Mouse (Mus musculus): Measurements from ENCODE around the gene Btaf1.
"Not testable (repeated sequence)": the region's sequence is repeated elsewhere in the genome, so short reads cannot be mapped to it uniquely, and the experiment has no call there.

The Btaf1 gene

DNA sequence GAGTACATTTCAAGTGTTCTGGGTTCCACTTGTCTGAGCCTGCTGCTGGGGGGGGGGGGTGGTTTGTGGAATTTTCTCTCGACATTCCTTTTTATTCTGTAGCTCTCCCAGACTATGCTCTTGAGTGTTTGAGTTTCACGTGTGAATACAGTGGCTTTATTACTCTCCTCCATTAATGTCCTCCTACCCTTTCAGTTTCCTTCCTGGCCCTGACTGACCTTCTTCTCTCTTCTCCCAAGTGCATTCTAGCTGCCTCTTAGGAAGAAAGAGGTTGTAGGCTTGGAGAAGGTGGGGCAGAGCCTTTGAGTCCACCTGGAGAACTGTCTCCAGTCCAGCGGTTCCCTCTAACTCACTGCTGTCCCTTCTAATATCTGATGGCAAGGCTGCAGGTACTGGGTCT is 2.9 kb upstream of the Btaf1 start:
- DNase-seq, result no peak

DNA sequence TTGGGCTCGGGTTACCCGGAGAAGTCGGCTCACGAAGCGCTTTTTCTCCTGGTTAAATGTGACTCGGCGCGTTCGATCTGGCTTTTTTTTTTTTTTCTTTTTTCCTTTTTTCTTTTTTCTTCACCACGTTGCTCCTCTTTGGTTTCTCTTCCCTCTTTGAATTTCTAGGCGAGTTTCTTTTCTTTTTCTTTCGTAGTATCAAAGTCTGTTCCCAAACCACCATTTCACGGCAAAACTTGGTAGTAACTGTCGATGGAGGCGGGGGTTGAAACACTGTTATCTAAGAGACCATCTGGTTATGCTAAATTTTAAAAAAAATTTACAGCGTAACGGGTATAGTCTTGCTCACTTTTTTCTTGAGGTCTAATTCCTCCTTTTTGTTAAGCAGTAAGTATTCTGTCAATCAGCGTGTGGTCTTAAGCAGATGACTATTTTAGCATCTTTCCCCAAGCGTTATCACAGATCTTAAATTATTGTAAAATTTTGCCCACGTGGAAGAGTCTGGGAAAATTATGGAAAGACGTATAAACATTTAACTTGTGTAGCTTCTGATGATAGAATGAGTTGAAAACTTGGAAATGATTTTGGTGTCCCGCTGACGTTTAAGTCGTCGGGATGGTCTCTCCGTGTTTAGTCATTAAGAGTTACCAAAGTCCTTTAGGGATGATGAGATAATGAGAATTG is 816 bp downstream of the Btaf1 start:
- DNase-seq, result no peak

DNA sequence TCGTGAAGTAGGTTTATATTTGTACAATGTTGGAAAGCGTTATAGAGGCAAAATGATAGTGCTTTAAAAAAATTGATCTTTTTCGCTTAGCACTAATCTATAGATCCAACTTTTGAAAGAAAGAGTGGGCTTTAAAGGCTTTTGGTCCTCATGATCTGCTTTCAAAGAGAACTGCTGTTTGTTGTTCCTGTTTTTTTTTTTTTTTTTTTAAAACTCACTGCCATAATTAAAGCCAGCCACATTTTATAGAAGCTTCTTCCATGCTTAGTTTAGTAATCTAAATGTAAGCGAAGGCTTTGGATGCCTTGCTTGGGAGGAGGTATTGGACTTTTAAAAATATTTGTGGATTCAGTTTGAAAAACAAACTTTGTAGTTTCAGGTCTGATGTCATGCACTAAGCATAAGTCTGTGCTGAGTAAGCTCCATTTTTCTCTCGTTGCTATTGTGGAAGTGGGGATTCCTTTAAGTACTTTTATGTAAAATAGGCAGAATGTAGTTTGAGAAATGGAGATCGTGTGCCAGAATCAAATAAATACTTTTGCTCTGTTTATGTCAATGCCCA is 2.0 kb downstream of the Btaf1 start:
- no peak for DNase-seq

DNA sequence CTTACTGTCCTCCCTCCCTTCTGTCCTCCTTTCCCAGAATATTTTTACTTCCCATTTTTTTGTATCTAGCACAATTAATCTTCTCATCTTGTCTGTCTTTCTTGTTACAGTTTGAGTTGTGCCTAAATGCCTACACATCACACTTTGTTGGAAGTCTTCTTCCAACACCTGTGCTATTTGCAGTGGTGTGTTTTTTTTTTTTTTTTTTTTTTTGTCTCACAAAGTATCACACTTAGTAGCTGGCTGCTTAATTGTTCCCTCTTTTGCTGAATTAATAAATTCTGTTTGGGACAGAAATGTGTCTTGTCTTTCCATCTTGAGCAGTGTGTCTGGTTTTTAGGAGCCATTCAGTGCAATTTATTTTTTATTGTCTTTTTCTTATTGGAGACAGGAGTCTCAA is 3.9 kb downstream of the Btaf1 start:
- no peak for DNase-seq

DNA sequence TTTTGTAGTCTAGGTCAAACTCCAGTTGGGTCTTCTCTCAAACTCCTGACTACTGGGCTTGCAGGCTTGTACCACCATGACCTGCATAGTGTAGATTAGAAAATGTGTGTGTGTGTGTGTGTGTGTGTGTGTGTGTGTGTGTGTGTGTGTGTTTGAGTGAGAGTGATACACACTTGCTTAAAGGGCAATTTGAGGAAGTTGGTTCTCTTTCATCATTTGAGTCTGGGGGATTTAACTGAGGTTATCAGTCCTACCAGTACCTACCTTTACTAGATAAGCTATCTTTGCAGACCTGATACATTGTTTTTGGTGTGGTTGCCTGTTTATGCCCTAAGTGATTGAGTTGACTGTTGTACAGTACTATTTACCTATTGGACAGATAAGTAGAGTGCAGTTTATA is 6.2 kb downstream of the Btaf1 start:
- DNase-seq, result no peak

DNA sequence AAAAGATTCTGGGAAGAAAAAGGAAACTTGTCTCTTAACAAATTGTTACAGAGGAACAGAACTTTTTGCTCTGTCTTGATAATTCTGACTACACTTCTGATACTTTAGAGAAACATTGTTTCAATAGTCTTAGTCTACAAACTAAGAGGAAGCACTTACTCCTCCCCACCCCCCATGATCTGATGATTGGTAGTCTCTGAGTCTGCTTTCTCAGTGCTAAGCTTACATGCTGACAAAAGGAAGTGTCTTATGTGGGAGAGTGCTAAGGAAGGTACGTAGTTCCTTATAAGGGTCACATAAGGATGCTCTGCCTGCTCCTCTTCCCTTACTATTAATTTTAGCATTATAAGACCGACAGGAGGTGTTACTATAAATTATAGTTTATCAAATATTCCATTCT is 6.7 kb downstream of the Btaf1 start:
- DNase-seq, result no peak

DNA sequence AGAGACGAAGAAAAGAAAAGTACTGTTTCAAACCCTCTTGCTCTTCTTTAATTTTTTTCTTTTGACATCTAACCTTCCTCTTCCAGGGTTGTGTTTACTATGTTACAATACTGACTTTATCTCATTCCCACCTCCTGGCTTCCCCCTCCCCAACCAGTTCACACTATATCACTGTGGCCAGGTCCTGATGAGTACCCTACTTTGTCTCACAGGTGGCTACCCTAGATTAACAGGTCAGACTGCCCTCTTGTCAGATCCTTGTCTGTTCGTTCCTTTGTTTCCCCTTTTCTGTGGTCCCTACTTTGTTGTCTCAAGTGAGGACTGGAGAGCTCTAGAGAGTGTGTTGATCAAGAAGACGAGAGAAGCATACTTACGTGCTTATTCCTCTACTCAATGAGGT is 10.4 kb downstream of the Btaf1 start:
- DNase-seq, result no peak

DNA sequence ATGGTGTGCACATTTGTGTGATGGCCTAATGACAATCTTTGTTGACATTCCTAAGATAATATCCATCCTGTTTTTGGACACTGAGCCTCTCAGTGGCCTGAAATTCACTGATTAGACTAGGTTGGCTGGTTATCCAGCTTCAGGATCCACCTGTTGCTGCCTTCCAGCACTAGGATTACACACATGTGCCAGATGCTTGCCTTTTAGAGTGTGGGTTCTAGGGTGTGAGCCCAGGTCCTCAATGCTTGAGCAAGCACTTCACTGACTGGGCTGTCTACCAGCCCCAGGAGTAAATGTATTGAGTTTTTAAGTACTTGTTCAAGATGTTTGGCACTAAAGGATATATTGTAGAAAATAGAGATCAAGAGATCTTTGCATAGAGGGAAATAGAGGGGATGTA is 12.1 kb downstream of the Btaf1 start:
- DNase-seq, result no peak

DNA sequence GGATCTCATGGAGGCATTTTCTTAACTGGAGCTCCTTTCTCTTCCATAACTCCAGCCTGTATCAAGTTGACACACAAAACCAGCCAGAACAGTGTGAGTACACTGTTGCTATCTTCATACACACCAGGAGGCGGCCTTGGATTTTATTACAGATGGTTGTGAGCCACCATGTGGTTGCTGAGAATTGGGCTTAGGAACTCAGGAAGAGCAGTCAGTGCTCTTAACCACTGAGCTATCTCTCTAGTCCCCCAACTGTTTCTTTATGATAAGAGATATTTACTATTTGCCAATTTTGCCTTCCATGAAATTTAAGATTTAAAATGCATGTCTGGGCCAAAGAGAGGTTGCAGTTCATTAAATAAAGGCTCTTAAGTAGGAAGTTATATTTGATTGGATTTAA is 14.2 kb downstream of the Btaf1 start:
- no peak for DNase-seq

DNA sequence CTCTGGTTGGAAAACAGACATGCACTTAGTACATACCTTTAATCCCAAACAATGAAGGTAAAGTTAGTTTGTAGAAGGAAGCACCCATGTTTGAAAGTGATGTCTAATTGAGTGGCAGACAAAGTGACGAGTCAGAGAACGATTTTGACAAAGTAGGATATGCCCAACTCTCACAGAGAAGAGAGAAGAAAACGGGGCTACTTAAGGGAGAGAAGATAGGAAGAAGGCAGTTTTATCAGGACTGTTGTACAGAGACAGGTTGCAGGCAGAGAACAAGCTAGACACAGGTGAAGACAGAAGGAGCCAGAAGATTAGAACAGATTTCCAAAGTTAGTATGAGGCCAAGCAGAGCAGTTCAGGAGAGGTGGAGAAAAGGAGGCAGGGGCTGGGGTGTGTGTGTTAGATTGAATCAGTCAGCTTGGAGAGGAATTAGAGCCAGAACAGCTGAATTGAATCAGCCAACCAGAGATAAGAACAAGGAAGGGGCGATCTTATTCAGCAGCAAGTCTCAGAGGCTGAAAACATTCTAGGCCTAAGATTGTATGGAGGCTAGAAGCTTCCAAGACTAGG is 27.8 kb downstream of the Btaf1 start:
- no peak for DNase-seq

DNA sequence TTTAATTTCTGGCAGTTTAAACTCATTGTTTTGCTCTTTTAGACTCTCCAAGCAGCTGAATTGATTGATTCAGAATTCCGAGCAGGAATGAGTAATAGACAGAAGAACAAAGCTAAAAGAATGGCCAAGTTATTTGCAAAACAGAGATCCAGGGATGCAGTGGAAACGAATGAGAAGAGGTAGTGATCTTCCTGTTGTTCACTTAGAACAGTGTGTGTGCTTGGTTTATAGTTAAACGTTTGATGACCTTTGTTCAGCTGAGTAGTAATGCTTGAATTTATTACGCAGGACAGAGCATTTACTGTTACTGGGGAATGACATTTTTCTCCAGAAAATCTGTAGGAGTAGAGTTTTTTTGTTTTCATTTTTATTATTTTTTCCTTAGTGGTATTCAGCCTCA is 32.5 kb downstream of the Btaf1 start:
- no peak for DNase-seq

DNA sequence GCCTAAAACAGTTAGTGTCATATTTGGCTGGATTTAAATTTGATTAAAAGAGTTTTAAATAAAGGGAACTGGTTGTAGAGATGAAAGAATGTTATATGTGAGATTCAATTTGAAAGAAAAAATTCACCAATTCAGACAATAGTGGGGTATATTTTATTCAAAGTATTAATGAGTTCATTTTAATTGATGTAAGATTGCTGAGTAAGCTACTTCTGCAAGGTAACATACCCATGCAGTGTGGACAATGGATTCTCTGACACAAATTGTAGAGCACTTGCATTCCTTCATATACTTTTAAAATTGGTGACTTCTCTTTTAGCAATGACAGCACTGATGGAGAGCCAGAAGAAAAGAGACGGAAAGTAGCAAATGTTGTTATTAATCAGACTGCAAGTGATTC is 35.4 kb downstream of the Btaf1 start:
- no peak for DNase-seq

DNA sequence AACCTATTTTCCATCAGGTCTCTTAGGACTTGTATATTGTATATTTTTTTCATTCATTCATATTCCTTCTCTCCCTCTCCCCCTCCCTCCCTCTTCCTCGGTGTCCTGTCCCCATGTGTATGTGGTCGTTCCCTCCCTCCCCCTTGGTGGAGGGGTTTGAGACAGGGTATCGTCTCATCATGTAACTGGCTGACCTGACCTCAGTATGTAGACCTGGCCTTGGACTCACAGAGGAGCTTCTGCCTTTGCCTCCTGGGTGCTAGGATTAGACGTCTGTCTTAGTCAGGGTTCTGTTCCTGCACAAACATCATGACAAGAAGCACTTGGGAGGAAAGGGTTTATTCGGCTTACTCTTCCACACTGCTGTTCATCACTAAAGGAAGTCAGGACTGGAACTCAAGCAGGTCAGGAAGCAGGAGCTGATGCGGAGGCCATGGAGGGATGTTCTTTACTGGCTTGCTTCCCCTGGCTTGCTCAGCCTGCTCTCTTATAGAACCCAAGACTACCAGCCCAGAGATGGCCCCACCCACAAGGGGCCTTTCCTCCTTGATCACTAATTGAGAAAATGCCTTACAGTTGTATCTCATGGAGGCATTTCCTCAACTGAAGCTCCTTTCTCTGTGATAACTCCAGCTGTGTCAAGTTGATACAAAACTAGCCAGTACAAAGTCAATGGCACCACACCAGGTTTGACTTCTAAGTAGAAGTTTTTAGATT is 36.8 kb downstream of the Btaf1 start:
- not testable (repeated sequence) for DNase-seq

DNA sequence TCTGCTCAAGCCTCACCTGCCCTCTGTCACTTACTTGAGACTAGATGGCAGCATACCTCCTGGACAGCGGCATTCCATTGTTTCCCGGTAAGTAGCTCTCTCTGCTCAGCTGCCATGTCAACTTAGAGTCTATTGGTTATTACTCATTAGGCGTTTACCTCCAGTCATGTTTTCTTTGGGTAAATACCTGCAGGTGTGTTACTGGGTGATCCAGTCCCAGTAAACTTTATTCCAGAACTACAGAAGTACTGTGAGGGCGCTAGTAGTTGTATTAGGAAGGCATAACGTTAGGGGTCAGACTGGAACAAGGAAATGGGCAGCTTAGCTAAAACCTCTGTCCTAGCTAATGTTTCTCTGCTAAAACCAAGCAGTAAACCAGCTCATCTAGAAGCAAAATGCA is 78.7 kb downstream of the Btaf1 start:
- no peak for DNase-seq

DNA sequence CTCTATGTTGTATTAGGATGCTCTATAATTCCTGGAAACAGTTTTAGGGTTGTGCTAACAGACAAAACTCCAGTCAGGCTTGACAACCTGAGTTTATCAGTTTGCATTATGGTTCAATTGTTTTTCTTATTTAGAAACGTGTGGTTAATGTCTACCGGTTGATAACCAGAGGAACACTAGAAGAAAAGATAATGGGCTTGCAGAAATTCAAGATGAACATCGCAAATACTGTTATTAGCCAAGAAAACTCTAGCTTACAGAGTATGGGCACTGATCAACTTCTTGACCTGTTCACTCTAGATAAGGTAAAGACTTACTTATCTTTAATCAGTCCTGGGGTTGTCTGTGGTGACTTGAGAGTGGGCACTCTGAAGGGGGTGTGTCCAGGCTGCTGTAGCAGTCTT is 84.0 kb downstream of the Btaf1 start:
- no peak for DNase-seq

DNA sequence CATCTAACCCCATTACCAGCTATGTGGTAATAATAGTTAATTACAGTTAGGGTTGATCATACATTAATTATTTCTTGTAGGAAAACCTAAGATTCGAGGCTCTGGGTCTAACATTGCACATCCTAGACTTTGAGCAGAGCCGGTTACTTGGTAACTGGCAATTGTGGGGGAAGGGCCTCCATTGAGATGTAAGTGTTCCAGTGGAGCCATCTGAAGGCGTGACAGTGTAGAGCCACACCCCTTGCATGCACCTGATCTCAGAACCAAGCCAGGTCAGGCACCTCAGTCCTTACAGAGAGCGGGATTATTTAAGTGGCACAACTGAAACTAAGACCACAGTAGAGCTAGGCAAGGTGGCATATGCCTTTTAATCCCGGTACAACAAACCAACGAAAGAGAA is 87.6 kb downstream of the Btaf1 start:
- DNase-seq, result no peak

DNA sequence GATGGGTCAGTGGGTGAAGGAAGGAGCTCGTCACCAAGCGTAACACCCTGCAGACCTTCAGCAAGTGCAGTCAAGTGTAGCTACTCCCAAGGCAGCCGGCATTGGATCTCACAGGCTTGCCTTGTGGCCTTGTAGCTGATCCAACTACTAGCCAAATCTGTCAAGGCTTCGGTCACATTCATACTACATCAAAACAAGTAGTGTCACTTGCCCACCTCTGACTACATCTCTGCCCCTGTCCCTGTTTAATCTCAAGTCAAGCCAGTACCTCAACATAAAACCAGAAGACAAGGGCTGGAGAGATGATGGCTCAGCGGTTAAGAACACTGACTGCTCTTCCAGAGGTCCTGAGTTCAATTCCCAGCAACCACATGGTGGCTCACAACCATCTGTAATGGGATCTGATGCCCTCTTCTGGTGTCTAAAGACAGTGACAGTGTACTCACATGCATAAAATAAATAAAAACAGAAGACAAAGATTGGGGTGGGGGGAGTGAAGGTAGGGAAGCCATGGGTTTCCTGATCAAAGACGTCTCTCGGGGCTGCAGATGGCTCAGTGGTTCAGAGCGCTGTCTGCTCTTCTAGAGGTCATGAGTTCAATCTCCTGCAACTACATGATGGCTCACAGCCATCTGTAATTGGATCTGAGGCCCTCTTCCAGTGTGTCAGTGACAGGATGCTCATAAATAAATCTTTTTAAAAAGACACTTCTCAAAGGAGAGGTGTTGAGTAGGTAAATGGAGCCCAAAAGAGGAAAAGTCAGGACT is 88.5 kb downstream of the Btaf1 start:
- DNase-seq, result no peak

DNA sequence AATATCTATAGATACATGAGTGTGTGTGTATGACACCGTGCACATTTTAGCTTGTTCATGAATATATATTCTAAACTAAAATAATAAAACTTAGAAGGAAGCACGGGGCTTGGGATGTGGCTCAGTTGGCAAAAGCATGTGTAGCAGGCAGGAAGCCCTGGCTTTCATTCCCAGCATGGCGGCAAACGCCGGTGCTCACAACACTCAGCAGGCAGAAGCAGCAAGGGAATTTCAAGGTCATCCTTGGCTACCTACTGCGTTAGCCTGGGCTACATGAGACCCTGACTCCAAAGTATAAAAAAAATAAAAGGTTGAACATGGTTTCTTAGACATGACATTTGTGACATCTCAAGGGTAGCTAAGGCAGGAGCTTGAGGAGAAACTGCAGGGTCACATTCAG is 91.0 kb downstream of the Btaf1 start:
- no peak for DNase-seq

DNA sequence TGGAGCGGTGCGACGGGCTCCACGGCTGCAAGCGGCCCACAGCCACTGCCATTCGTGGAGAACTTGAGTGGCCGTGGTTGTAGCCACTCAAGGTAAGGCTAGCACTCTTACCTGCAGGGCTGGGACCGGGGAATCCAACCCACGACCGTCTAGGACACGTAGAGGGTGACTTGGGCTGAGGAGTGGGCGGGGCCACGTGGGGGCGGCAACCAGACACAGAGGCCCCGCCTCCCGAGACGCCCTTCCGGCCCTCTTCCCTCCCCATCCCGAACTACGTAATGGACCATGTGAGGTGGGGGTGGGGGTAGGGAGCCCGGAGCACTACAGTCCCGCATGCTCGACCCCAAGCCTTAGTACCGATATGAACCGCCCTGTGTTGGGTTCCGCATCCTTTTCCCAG is 92.5 kb downstream of the Btaf1 start:
- DNase-seq, result peak in 1 of 2 experiments; percentile 32

DNA sequence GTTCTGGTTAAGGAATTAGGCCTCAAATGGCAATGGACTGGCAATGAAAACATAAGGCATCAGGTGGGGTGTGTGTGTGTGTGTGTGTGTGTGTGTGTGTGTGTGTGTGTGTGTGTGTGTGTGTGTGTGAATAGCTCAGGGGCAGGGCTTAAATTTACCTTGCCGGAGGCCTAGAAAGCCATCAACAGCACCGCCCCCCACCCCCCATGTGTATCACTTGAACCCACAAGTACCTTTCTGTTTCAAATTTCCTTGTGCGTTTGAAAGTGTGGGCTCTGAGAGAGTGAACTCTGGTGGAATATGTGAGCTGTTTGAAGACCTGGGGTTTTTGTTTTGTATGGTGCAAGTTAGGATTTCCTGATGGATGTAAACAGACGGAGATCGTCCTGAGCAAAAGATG is 93.1 kb downstream of the Btaf1 start:
- no peak for DNase-seq

DNA sequence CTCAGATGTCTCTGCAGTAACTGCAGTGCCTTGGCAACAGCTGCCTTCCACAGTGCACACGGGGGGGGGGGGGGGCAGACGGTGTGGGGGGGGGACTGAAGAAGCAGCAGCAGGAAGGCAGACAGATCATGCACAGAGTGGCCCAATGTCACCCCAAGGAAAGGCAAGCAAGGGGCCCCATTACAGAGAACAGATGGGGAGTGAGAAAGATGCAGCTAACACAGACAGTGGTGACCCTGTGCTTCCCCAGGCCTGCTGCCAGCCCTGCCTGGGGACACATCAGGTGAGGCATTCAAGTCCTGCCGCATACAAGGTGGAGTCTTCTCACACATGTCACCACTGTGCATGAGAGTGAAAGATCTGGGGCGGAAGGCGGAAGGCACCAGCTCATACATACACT is 94.7 kb downstream of the Btaf1 start:
- no peak for DNase-seq

DNA sequence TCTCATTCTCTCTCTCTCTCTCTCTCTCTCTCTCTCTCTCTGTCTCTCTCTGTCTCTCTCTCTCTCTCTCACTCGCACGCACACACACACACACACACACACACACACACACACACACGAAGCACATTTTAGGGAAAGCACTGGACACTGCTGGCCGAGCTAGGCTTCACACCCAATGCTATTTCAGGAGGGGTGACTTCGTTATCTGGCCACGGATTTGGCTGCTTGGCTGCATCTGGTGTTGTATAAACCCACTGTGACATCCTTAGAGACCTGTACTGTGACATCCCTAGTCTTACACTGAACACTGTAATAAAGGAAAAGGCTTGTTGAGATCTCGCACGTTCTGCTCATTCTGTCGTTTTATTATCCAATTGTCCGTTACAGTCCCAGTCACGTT is 95.1 kb downstream of the Btaf1 start:
- no peak for DNase-seq

DNA sequence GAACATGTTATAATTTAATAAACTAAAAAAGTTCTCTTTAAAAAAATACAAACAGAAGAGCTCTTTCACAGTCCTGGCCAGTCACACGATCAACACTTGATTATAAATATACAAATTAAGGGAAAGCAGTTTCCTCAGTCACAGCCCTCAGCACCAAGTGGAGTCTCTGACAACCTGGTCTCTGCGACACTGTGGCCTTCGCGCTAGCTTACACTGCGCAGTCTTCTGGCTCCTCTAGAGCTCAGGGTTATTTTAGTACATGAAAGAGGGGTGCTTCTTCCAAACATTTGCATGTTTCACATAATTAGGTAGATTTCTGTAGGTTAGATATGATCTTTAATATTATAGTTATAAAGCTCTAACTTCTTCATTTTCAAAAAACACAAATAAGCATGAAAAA is 96.3 kb downstream of the Btaf1 start:
- DNase-seq, result no peak
